Mouse (Mus musculus): ENCODE data around the gene Gm9903.

GRCm38 (mm10) chr5:33654424-33654823, 24.7 kb downstream of the Gm9903 start:
- TF ChIP-seq CTCF (IDR thresholded peaks at IDR 0.05; ENCODE audit: borderline replicate concordance, extremely low read depth, insufficient read depth, insufficient read length), result no peak
- no peak for TF ChIP-seq POLR2A (IDR thresholded peaks at IDR 0.05; ENCODE audit: borderline replicate concordance, extremely low read depth, insufficient read depth, insufficient read length, poor library complexity, severe bottlenecking)
